Mouse (Mus musculus): ENCODE data around the gene Fem1a.

Gene Fem1a

GRCm38 (mm10) chr17:56303847-56304586 is 47.4 kb downstream of the Fem1a start:
- peak; percentile 99 for DNase-seq (ENCODE audit: low read depth, low spot score)

- DNase-seq (ENCODE audit: low read depth, low spot score), result no peak
These were observed 48.1 kb downstream of the Fem1a start for GRCm38 (mm10) chr17:56304718-56305117.

- DNase-seq (ENCODE audit: low read depth, low spot score), result no peak
These were observed 48.5 kb downstream of the Fem1a start for GRCm38 (mm10) chr17:56305156-56305555.

- no peak for DNase-seq (ENCODE audit: low read depth, low spot score)
These were observed 49.2 kb downstream of the Fem1a start for GRCm38 (mm10) chr17:56305826-56306225.

GRCm38 (mm10) chr17:56308088-56308487 is 51.5 kb downstream of the Fem1a start:
- DNase-seq (ENCODE audit: low read depth, low spot score), result no peak

- DNase-seq (ENCODE audit: low read depth, low spot score), result no peak
These were observed 52.8 kb downstream of the Fem1a start for GRCm38 (mm10) chr17:56309191-56309945.
